Mouse (Mus musculus) adrenal gland (tissue): Measurements from ENCODE around the gene Gm21885.

Experiments used
- intact Hi-C: fragments of 180-260 bp; cut with DNase I; formaldehyde crosslinking; loops from one replicate; pipeline ENCODE4 v1.15.1; 2025
- long read RNA-seq, 2 experiments: library from polyadenylated mRNA; unstranded; transcript quantifications; one replicate each; pipeline ENCODE4 v2.0.0; 2020; ENCODE audit warnings: borderline replicate concordance in 1 of 2; ENCODE audit not compliant: insufficient replicate concordance in 1 of 2

Gene Gm21885
- long read RNA-seq, experiment 1, result 0 reads
- long read RNA-seq, experiment 2, result 0 reads

DNA sequence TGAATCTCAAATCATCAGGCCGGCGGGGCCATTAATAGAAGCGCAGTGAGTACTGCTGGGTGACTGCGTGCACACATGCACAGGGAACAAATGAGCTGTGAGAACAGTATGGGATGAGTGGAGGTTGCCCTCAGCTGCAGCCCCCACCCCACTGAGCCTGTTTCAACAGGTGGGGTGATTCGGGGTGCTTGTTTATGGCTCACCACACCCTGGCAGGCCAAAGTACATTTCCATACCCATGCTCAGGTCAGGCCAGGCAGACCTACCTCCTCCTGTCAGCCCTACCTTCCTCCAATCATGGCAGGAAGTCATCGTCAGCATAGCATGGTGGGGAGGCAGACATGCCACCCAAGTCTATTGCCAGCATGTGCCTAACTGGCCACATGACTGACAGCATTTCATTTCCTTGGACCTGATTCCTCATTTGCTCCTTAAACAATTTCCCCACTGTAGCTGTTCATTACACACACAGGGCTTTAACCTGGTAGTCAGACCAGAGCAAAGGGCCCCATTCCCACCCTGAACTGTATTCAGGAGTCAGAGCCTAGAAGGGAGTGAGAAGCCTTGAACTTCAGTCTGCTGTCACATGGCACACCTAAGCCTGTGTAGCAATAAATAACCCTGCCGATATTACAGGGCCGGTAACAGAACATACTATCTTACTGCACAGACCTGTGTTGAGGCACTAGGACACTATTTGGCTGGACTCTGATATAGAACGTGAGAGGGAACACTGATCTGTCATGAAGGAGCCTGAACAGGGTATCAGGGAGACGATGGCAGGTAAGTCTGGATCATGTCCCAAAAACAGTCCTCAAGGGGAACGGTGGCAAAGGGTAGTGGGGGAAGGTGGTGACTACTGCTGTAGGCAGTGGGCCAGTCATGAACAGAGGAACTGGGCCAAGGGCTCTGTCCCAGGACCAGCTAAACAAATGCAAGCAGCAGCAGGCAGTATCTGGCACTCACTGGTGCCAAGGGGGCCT, at the start of gene Gm21885:
TSS of gene Gm21885 (plus strand) at position 675 of the 983 bp plus-strand sequence.
- intact Hi-C loops, result no loop called here

GRCm38 (mm10) chr11:94233405-94233804, 48.3 kb upstream of the Gm21885 start:
- intact Hi-C loops, result no loop called here

- intact Hi-C loops, result no loop called here
Observed at GRCm38 (mm10) chr11:94234380-94234779, 47.3 kb upstream of the Gm21885 start.

GRCm38 (mm10) chr11:94234857-94235256, 46.8 kb upstream of the Gm21885 start:
- intact Hi-C loops, result loop anchor here (5.0 kb wide), 1 partner anchor 252 kb away; the partner anchor contains the start of gene Spata20

DNA sequence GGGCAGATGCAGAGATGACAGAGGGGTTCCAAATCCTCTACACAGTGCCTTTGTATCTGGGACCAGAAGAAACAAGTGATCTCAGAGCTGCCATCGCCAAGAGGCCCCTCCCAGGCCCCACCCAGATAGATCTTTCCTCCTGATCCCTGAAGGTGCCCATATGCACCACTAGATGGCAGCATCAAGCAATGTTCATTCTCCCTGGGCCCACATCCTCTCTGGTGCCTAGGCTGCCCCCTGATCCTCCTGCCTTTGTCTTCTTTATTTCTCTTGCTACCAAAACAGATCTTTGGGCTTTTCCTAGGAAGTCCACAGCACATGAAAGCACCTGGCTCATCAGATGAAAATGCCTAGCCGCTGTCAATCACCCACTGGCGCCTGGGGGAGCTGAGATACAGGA, 45.6 kb upstream of the Gm21885 start:
- intact Hi-C loops, result loop anchor here (1.0 to 5.0 kb wide), 2 partner anchors 40 to 251 kb away; partner anchors contain the start of gene Spata20

DNA sequence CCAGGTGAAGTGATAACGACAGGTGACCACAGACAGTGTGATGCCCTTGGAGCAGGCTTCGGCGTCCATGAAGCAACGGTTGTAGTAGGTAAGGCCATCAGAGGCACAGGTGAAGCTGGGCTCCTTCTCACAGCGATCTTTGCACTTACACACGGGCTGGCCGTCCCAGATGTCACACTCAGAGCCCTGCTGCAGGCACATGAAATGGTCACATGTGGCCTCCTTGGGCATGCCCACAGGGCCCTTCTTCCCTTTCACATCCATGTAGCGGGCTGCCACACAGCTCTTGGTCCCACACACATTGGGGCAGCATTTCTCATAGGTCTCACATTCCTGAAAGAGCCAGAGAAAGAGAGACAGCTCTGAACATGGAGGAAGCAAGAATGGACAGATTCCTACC, 42.9 kb upstream of the Gm21885 start:
- intact Hi-C loops, result loop anchor here (5.0 kb wide), 1 partner anchor 249 kb away; the partner anchor contains the start of gene Spata20

DNA sequence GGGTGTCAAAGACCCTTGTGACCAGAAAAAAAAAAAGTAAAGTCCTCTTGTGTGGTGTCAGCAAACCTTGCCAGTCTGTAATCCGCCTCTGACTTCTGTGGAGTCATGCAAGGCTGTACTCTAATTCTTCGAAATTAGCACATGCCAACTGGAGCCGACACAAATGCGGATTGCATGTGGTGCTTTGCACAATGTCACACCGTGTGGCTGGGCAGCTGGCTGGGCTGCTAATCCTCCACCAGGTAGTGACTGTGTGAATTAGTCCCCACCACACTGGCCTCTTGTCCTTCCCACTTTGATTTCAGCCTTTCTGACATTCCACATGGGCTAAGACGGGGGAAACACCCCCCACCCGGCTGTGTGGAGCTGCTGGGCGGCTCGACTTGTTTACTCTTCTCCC, 42.0 kb upstream of the Gm21885 start:
- intact Hi-C loops, result loop anchor here (5.0 kb wide), 1 partner anchor 248 kb away; the partner anchor contains the start of gene Spata20

DNA sequence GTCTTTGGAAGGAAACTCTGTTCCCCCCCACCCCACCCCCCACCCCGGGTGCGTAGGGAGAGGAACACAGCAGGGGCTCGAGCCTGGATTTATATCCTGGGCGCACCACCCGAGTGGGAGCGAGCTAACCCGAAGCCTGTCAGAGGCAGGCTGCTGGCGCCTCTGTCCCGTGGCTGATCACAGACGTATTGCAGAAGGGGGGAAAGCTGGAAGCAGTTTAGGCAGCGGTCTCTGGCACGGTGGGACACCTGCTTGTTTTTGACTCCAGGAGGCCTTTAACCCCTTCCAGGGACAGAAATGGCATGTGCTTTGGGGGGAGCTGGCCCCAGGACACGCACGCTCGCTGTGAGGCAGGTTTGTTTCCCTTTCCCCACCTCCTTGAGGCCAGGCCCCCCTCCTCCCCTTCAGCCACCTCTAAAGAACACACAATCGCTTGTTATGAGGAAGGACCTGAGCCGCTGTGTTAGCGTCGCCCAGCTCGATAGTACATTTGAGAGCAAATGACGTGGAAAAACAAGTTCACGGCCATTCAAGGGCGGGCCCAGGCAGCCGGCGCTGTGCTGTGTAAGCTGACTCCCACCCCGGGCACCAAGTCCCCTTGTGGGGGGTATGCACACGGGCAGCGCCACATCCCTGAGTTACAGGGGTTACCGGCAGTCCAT, 38.8 kb upstream of the Gm21885 start:
- intact Hi-C loops, result no loop called here

DNA sequence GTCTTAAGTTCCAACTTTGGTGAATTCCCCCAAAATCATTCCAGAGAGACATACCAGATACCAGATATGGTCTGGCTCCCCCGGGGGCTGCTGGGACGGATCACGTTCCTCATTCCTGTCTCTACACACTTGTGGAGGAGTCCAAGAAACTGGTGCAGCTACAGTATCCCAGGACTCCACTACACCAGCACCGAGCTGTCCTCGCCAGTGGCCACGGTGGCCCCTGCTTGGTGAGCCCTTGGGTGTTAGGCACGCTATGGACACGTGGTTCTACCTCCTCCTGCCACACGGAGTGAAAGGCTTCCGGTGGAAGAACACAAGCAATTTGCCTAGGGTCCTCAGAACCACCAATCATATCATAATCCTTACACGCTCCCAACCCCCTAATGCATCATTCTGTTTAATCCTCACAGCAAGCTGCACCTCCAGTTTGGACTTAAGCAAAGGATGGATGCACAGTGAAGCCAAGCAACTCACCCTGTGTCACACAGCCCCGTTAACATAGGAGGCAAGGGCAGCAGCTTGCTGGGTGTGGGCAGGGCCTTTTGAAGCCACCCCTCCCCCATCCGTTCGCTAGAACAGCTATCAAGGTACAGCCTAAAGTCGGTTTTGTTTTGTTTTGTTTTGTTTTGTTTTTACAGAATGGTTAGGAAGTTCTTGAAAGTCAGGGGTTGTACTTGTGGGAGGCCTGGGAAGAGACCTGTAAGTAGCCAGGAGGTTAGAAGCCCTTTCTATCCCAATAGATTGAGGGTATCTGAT, 38.1 kb upstream of the Gm21885 start:
- intact Hi-C loops, result no loop called here

DNA sequence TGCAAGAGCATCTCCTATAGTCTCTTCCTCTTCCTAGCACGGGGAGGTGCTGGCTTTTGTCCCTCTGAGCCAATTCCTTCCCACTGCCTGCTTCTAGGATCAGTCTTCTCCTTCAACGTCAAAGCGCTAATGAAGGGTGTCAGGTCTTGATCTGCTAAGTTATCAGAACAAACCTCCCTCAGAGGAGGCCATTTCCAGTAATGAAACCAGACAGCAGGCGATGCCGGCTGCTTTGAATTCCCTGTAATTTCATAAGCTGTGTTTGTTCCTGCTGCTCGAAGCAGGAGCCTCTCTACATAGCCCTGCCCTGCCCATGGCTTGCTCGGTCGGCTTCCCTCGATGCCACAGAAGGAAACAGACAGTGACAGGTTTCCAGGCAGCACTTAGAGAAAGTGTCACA, 37.3 kb upstream of the Gm21885 start:
- intact Hi-C loops, result no loop called here

GRCm38 (mm10) chr11:94245955-94246788, 35.5 kb upstream of the Gm21885 start, which contains the start of gene Wfikkn2:
TSS of gene Wfikkn2 (minus strand) at chr11:94246005.
- intact Hi-C loops, result no loop called here

- intact Hi-C loops, result no loop called here
Observed at GRCm38 (mm10) chr11:94246789-94247061, 34.9 kb upstream of the Gm21885 start.

- intact Hi-C loops, result no loop called here
Observed at GRCm38 (mm10) chr11:94253156-94253555, 28.5 kb upstream of the Gm21885 start.

DNA sequence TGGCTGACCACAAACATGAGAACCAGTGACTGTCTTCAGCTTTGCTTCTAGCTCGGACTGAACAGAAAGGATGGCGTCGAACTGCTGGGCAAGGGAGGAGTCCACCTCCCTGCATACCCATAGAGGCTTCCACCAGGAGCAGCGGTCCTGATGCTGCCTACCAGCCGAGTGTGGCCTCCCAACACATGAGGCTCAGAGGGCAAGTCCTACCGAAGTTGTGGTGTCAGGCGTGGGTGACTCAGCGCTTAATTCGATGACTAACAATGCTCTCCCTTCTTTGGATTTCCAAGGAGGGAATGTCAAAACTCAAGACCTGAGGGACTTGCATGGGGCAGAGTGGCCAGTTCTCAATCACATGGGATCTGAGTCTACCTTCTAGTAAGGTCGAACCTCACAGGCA, 28.0 kb upstream of the Gm21885 start:
- intact Hi-C loops, result no loop called here

- intact Hi-C loops, result no loop called here
Observed at GRCm38 (mm10) chr11:94255733-94256132, 25.9 kb upstream of the Gm21885 start.

DNA sequence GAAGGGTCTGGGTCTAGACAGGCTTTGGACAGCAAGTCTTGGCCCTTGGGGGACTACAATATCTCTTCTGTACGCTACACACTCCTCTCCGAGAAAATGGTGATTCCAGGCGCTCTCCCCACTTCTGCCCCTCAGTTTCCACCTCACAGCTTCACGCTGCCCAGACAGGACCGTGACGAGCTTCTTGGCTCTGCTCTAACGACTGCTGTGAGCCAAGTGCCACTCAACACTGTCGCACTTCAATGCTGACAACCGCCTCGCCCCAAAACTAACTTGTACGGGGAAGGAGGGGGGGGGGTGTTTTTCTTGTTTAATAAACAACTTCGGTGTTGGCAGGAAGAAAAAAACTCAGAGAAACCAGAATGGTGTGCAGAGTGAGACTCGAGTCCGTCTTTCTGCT, 23.7 kb upstream of the Gm21885 start:
- intact Hi-C loops, result no loop called here

GRCm38 (mm10) chr11:94259814-94260213, 21.9 kb upstream of the Gm21885 start:
- intact Hi-C loops, result no loop called here

DNA sequence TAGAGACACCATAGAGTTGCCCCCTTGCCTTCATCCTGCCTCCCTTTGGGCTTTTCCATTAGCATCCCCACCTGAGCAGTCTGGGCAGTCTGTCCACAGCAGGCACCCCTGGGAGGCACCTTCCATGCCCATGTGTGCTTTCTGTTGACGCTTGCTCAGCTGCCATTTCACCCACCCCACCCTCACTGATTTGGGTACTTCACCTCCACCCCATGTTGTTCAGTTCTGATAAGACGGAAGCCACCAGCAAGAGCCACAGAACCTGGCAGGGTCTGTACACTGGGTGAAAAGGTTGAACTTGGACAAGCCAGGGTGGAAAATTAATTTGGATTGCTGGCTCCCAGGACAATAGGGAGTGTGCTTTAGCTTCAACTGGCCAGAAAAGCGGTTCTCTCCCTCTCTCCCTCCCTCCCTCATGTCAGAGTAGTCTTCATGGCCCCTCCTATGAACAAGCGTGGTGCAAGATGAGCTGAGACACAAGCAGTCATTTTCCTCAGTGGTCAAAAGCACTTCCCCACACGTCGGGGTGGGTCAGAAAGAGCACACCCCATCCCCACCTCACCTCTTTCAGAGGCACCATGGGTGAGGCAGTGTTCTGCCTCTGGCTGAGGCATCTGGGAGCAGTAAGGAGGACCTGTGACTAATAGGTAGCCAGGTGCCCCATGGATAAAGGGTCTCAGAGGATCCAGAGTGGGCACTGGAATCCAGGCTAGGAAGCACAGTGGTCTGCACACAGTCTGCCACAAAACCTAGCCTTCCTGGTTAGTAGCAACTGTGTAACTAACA, 19.9 kb upstream of the Gm21885 start:
- intact Hi-C loops, result no loop called here

DNA sequence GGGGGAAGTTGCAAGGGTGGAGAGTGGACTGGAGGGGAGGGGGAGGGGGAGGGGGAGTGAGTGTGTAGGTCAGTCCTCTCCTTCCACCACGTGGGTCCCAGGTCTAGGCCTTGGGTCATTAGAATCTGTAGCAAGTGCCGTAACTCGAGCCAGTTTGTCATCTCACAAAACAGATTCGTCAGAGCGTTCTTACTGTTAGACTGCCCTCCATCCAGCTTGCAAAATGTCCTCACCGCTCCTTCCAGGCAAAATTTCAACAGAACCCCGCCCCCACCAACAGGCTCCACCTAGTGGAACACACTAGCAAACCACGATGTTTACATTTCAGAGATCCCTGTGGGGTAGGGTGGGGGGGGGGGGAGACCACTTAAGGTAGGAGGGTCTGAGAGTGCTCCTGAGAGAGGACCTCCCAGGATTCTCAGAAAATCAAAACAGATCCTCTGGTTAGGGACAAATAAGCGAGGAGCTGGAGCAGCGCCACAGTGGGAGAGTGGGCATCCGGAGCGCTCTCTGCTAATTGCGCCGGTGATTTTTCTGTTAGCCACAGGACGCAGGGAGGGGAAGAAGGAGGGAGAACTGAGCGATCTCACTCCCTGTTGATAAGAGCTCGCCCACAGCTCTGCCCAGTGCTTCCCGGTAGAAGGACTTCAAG, 16.4 kb upstream of the Gm21885 start:
- intact Hi-C loops, result no loop called here
